Mouse (Mus musculus) MEL (cell line): Measurements from ENCODE around the gene Cux1.

Experiments
- E2F4 ChIP-seq: IDR thresholded peaks from 2 replicates; pipeline ENCODE4 v1.6.1; 2011; ENCODE audit warnings: low read depth, low read length, improper control_type of control experiment, borderline replicate concordance
- UBTF ChIP-seq: IDR thresholded peaks from 2 replicates; pipeline ENCODE4 v1.6.1; 2012; ENCODE audit warnings: low read depth, mild to moderate bottlenecking, inconsistent platforms, low read length, improper control_type of control experiment, moderate library complexity, borderline replicate concordance; ENCODE audit not compliant: insufficient read depth

- TF ChIP-seq UBTF: no peak
- TF ChIP-seq E2F4: no peak
Observed at GRCm38 (mm10) chr5:136482434-136482833, 84.9 kb downstream of the Cux1 start.
